Mouse (Mus musculus): Measurements from ENCODE around the gene Ptprd.

Ptprd gene

DNA sequence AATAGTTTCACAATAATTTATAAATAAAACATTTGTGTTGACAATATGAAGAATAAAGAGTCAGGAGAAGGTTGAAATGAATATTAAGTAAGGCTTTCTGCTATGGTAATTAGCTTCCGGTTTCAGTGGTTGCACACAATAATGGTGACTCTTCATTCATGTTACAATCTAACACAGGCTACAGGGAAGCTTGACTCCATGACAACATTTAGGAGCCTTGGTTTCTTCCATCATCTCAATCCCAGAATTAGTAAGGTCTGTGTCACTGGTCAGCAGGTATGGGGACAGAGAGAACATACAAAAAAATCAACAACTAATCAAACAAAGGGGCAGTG, 1921.3 kb downstream of the Ptprd start:
- no peak for DNase-seq

DNA sequence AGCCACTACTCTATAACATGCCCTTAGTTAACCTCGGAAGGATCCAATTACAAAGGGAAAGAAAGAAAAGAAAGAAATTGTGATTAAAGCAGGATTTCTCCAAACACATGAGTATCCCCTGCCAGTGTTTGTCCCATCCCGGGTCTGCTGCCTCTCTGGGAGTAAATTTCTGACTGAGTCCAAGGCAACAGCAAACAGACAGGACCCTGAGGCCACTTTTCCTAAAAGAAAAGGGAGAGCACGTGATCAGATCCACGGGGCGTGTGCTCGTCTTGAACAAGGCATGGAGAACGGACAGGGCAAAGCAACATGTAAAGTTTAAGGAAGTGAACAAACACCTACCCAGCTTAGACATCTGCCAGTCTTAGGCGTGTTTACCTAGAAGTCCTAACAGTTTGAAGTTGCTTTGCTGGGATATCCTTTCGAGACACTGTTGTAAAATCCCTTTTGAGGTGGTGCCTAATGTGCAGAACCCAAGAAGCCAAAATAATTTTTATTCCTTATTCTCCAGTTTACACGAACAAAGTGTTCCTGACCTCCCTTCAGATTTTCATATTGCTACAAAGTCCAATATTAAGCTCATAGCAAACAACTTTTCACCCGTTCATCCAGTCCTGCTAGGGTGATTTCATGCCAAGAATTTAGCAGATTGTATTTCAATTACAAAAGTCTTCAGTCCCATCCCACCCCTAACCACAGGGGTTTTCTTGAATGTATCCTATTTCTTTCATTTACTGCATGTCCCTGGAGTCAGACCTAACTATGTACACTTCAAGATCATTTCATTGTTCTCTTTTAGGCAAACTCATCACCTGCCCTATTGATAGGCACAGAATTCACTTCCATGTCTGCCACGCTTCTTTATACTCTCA, 1921.9 kb downstream of the Ptprd start:
- DNase-seq, result no peak

DNA sequence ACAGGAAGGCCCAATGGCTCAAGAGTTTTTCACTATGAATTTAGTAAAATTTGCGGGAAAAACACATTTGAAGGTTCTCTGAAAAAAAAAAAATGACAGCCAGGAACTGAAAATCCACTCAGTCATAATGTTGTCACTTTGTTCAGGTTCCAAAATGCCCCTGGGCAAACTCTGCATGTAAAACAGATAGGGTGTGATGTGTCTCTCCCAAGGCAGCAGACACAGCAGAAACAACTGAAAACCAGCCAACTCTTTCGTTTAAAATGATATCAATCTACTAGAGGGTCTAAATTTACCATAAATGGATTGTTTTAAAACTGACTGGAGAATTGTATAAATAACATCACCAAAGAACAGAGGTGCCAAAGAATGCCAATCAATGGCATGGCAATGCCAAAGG, 1925.7 kb downstream of the Ptprd start:
- no peak for DNase-seq

DNA sequence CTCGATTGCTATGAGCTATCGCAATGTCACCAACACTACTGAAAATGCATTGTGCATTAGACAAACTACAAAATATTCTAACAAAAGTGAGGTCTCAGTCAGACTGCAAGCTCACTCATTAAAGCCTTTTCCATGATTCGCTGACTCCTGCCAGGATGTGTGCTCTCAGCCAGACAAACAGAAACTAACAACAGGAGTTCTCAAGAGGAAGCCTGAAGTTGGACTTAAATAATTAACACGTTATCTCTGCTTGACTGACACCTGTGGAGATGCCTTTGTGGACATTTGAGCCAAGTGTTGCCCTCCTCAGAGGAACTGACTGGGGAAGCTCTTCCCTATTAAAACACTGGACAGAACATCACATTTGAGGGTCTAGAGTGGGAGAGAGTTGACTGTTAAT, 1928.9 kb downstream of the Ptprd start:
- no peak for DNase-seq

DNA sequence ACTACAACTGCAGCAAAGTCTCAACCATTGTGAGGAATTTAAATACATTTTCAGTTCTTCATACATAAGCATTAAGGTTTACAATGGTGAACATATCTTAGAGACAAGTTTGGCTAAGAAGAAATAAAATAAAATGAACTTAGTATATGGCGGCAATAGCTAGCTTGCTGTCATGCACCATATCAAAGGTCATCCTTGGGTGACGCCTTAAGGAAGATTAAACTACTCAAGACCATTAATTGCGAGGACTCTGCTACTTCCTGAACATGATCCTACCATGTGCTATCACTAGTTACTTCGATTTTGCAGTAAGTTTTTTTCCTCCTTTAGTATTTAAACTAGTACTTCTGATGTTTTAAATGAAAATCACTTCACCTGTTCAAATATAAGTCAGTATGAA, 1949.0 kb downstream of the Ptprd start:
- no peak for DNase-seq

DNA sequence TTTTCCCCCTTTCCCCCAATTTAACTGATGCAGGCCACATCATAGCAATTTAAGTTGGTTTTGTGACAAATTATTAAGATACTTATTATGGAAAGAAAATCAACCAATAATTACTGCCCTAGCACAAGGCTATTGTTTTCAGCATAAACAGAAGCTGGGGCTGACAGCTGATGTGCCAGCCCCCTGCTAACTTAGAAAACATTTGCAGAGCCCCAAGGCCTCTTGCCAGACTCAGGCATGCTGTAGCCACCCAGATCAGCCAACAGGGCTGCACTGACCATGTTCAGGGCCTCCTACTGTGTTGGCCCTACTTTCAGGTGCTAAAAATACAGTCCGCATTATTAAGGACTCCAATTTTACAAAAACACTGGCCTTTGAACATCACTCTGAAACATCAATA, 1951.1 kb downstream of the Ptprd start:
- DNase-seq, result peak; percentile 65 to 73

DNA sequence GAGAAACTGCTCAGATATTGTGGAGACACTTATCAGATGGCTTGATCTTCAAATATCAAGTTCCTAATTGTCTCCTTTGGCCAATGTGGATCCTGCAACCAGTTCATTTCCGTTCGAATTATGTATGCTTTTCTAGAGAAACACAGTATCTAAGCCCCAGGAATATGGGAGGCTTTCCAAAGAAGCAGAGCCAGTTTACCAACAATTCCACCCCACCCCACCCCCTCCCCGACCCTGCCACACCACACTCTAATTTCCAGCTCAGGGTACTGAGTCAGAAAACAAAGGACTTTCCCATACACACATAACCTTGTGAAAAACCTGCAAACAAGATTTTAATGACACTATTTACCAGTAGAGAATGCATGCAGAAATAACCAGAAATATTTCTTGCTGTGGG, 1951.5 kb downstream of the Ptprd start:
- no peak for DNase-seq

DNA sequence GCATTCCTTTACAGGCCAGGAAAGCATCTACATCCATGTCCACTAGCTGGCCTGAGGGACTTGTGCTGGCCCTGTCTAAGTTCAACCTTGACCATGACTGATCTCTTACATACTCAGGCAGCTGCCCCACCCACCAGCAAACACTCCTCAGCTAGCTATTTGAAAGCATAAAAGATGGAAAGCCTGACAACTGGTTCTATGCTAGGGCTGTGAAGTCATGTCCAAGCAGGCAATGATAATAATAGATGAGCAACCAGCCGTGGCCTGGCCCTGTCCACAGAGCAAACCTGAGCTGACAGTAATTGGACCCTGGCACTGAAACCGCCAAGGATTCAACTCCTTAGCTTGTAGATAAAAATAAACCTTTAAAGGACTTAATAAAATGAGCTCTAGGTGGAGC, 1952.1 kb downstream of the Ptprd start:
- DNase-seq, result peak; percentile 15 to 41

DNA sequence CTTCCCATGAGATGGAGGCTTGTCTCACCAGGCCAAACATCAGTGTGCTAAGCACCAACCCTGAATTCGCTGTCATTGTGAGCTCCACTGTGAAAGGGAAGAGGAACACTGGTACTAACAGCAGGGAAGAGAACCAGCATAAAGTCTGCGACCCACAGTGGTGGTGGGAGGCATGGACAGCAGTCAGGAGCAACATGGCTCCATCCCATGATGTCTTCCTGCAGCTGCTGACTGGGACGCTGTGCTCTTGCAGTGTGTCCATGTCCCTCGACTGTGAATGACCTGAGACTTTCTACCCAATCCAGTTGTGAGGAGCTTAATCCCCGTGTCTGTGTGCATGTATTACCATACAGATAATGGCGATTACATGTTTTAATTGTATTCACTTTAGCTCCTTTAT, 1967.4 kb downstream of the Ptprd start:
- DNase-seq, result no peak

DNA sequence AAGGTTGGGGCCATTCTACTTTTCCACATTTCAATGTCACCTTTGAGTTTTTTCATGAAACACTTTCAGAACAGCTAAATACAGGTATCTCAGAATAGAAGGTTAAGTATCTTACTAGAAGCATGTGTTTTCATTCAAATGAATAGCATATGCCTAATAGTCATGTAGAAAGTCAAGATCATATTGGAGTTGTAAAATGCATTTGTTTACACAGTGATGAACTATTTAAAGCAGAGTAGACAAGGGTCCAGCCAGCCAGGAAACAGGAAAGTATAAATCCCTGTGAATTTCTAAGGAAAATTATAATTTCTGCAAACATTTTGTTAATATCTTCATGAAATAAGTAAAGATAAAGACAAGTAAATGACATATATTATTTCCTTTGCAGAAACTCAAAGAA, 1970.2 kb downstream of the Ptprd start:
- DNase-seq, result no peak

DNA sequence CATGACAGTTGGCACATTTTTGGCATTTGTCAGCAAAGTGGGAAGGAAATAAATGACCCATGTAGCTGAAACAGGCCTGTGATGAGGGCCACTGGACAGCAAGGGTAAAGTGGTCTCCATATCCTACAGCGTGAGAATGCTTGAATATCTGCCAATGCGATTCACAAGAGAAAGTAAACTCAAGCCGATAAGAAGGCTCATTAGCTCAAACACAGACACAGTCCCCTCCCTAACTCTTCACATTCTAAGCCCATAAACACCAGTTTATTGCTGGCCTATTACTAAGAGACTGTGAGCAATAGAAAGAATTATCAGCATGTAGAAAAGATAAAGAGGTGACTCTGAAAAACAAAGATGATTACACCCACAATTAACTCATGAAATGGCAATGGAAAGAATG, 1970.6 kb downstream of the Ptprd start:
- no peak for DNase-seq

DNA sequence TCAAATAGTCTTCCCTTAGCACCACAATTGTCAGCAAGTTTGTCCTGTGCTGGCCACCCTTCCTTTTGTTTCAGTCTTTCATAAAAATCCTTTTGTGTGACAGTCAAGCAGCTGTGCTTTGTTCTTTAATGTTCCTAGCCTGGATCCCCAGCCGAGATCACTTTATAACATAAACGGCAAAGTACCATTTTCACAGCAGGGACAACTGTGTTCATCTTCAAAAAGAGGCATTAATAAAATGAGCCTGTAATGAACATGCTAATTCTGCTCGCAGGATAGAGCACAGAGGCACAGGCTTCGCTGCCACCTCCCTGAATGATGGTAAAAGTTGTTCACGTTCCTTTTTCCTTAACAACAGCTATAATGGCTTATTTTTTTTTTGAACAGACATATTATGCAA, 1972.7 kb downstream of the Ptprd start:
- no peak for DNase-seq

DNA sequence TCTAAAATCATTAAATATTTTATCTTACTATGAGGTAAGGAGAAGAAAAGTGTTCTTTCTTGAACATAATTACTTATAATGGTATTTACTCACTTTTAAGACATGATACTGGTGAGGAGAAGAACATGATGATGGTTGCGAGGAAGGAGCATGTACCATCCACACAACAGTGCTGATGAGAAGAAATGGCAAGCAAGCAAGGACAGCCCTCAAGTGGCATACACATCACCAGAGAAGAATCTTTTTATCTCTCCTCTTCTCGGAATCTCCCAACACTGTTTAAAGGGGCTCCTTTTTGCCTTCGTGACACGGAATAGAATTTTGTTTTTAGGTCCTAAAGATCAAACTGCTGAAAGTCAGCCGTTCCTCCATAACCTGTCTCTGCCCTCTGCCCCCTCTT, 1973.2 kb downstream of the Ptprd start:
- DNase-seq, result no peak

DNA sequence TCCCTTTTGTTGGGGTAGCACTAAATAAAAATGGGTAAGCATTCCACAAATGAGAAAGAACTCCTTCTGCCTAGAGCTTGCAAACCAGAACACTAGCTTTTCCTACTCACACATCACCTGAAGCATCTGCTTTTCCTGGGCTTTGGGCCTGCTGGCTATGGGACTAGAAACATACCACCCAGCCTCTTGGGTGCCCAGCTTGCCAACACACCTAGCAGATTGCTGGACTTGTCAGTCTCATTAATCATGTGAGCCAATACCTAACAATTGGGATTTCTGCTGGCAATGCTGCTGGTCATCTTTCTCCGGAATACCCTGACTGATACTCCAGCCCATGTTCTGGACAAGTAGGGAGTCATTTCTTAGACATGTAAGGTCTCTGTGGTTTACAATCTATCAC, 1973.9 kb downstream of the Ptprd start:
- peak; percentile 32 to 36 for DNase-seq

DNA sequence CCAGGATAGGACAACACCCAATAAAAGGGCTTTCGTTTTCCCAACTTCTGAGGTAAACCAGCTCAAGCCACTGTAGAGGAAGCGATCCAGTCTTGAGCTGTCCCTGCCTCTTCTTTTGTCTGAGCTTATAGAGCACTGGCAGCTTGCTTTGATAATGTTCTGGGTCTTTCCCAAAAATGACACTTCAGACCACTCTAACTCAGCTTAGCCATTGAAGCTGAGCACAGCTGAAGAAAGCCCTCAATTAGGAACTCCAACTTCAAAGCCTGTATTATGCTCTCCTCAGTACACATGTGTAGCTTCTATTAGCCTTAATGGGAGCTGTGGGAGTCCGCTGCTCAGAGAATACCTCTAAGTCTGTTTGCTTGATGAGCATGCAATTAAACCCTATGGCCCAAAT, 1988.0 kb downstream of the Ptprd start:
- DNase-seq, result no peak

DNA sequence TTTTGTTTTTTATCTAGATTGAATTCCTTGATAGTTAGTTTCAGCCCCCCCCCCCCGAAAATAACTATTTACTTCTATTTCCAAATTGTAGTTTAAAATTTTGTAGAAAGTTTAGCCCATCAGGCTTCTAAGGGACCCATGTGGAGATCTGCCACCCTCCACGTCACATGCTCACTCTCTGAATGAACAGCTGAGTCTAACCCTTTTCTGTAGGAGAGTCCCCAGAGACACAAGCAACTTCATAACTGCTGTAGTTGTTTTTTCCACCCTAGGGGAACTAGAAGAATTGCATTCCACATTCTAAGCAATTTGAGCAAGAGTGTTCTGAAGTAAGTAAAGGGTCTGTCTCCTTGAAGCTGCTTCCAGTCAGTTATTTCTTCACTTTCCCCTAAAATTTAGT, 1989.2 kb downstream of the Ptprd start:
- DNase-seq, result no peak

DNA sequence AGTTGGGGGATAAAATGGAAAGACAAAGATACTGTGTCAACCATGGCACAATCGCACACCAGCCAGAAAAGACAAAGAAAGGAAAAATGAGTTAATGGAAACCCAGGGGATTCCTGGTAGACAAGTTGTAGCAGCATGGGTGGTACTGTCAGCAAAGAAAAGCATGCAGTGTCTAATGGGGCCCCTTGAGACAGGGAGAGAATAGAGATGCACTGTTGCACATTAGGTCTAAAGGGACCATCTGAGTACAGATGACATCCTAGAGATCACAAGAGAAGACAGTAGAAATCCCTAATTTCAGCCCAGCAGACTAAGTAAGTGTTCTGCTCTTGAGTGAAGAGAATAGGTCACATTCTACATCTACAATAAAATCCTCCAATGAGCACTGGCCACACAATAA, 1993.7 kb downstream of the Ptprd start:
- no peak for DNase-seq

DNA sequence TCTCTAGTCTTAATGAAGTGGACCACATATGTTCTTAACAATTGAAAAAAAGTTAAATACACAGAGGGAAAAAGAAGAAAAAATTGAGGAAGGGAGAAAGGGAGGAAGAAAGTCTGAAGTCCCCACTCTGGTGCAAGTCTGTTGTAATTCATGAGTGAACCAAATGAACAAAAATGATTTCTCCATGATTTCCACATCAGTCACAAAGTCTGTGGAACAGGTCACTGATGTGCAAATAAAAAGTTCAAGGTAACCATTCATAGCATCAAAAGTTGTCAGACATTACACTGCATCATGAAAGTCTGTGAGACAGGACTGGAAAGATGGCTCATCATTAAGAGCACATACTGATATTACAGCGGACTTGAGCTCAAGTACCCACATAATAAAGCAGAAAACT, 1996.6 kb downstream of the Ptprd start:
- DNase-seq, result no peak

DNA sequence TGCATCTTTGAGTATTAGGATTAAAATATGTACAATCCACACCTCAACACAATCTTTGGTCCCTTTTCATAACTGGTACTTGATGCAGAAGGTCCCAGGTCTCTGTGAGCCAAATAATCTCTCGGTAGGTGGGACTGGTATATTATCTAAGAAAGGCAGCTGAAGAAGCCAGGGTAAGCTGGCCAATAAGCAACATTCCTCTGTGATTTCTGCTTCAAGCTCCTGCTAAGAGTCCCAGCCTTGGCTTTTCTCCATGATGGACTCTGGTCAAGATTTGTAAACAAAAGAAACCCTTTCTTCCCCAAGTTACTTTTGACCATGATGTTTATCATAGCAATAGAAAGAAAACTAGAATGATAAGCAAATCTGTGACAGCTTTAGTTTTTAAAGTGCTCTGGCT, 2012.4 kb downstream of the Ptprd start:
- peak; percentile 25 to 65 for DNase-seq

DNA sequence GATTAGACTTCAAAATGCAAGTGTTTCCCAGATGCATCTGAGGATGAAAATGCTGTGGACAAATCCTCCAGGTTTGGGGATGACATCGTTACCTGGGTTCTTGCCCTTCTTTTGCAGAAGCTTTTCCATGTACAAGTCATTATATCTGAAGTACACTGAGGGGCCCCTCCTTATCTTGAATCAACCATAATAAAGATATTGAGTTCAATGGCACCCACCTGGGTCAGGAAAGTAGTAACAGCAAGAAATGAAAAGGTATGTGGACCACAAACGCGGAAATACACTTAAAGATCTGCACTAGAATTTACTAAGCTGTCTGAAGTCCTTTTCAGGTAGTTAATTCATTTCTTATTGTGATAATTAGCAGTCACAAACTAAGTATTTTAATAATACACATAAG, 2017.0 kb downstream of the Ptprd start:
- DNase-seq, result no peak

DNA sequence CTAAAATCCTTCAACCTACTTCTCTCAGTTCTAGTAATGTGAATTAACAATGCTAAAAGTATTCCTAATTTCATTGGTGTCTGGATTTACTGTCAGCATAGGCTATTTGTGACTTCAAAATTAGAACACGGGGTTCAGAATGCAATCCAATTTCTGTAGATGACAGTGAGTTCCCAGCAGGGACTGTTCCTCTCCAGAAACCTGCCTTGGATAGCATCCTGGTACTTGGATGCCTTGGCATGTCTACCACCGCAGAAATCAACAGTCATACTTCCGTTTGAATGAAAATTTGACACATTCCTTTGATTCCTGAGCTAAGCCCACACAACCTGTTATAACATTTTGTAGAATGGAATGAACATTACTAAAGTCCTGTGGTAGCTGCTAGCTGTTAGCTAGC, 2018.3 kb downstream of the Ptprd start:
- DNase-seq, result peak; percentile 53 to 75

DNA sequence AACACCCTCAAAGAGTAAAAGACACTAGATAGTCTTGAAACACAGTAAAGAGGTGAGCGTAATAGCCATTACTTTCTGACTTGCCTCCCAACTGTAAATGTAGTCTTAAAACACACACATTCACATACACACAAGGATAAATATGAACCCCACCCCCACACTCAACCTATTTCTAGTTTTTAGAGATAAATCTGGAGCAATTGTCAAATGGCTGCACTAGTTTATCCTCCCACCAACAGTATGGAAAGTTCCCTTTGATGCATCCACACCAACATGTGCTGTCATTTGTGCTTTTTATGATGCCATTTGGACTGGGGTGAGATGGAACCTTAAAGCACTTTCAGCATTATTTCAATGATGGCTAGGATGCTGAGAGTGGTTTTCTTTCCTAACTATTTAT, 2019.7 kb downstream of the Ptprd start:
- DNase-seq, result no peak

DNA sequence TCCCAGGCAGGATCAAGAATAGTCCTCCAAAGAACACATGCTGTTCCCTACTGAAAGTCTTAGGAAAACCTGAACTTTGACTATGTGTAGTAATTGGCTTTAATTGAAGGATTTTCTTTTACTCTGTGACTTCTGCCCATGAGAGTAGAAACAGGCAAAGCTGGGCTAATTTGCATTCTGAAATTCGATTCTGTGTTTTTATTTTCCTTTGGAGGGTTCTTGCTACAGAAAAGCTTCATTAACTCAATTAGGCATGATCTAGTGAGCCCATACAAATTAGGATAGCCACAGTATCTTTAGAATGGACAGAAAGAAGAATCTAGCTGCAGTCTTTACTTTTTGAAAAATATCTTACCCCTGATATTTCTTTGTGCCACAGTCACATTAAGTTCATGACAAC, 2021.0 kb downstream of the Ptprd start:
- DNase-seq, result no peak

DNA sequence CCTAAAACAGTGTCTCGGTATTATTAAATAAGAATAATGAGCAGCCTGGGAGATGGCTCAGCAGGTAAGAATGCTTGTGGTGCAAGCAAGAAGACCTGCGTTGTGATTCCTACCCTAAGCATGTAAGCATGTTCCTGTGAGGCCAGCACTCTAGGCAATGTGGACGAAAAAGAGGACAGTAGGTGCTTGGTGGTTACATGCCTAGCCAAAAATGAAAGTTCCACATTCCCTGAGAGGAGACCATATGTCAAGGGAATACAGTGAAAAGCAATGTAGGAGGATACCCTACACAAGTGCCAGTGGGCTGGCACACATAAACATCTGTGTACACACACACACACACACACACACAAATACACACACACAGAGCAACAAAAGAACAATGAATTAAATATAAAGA, 2028.7 kb downstream of the Ptprd start:
- DNase-seq, result peak in 1 of 2 experiments; percentile 37

DNA sequence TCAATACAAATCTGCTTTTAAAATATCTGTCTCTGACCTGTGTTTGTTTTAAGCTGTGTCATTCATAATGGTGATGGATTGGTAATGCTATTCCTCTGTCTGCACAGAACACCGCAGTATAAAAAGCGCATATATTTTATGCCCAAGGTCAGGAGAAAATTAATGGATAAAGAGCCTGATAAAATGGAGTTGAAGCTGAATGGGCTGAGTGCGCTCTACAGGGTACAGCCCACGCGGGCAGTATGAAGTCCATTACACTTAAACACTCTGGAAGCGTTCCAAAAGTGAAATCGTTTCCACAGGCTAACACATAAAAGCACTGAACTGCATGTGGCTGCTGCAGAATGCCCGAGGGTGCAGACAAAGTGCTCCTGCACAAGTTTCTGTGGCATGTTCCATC, 2032.3 kb downstream of the Ptprd start:
- DNase-seq, result peak; percentile 12 to 25

All from cerebellum, postnatal 36 days (tissue).